Mouse (Mus musculus) CD4-positive, CD25-positive, alpha-beta regulatory T cell, adult 9 weeks (primary cell): Measurements from ENCODE around the gene Smim26. TPM values are rescaled to one million over a fixed set of nuclear protein-coding genes. Genes with fewer than 3 reads are reported as not detected.

Source experiments
- polyA plus RNA-seq: library from polyadenylated mRNA; unstranded; fragments of 100-300 nt; shearing (Covaris generic); gene quantifications from one replicate; pipeline ENCODE4 v1.2.1, GENCODE M21; 2017

Smim26 gene
- polyA plus RNA-seq, result 34.6 TPM

GRCm38 (mm10) chr2:144593951-144594651 lies at the start of gene Smim26:
Smim26 (plus strand) TSS chr2:144594054.

GRCm38 (mm10) chr2:144550529-144550928 lies 43.3 kb upstream of the Smim26 start, which contains the start of gene Rbbp9:
Rbbp9 (minus strand) TSS chr2:144550869.

GRCm38 (mm10) chr2:144555820-144556552 lies 37.9 kb upstream of the Smim26 start, which contains the start of gene Sec23b:
Sec23b (plus strand) TSS chr2:144556229.

GRCm38 (mm10) chr2:144599831-144600687 lies 6.2 kb downstream of the Smim26 start, which contains the start of gene Dtd1:
Dtd1 (plus strand) TSS chr2:144599897.

Other genes with a start within 250 kb of the Smim26 start
- 14.4 TPM for gene Kat14, start 225.1 kb upstream of the Smim26 start, polyA plus RNA-seq
- 2.5 TPM for gene Pet117, start 225.1 kb upstream of the Smim26 start, polyA plus RNA-seq
- gene Dzank1, start 66.6 kb upstream of the Smim26 start, polyA plus RNA-seq, result 0.16 TPM
- gene Polr3f, start 66.3 kb upstream of the Smim26 start, polyA plus RNA-seq, result 47.5 TPM
- 13.7 TPM for gene Rbbp9, start 43.2 kb upstream of the Smim26 start, polyA plus RNA-seq
- gene Sec23b, start 37.8 kb upstream of the Smim26 start, polyA plus RNA-seq, result 88.1 TPM
- gene Dtd1, start 5.8 kb downstream of the Smim26 start, polyA plus RNA-seq, result 76.3 TPM
- not detected for gene Scp2d1, start 229.6 kb downstream of the Smim26 start, polyA plus RNA-seq